In the genomic region with DNA sequence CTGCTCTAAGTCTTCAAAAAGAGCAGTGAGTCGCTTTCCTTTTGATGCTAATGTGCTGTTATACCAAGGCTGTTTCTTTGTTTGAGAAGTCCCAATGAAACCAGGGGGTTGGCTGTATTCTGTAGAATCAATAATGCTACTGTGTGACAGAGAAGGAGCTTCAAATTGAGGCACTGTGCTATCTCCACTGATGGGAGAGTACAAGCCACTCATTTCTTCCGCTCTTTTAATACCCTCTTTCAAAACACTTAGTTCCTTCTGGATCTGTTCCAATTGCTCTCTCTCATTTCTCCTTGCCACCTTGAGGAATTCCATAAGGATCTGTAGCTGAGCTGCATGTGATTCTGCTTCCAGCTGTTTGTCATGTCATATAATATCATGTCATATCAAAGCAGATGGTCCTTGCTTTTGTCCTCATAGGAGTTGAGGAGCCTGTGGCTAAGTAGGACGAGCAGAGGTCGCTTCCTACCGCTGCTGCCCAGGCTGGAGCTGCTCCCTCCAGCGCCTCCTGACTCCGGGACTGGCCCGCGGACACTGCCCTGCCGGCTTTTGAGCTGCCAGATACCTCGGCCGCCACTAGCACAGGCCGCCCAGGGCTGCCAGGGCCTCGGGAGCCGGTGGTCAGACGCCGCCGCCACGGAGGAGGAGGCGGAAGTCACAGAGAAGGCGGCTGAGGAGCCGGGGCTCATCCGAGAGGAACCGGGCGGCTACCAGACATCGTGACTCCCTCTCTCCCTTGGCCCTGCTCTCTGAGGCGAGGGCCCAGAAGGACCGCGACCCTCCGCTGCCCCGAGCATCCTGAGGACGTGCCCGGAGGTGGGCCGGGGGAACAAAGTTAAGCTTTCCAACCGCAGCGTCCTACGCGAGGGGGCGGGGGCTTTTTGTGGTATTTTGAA, we compare ENCODE assay signal across 8 mouse cellular contexts. TPM values are rescaled to one million over a fixed set of nuclear protein-coding genes. Genes with fewer than 3 reads are reported as not detected.
DNase-seq lines count a peak whose midpoint lies in the region; ATAC-seq and TF ChIP-seq lines count a peak whose summit lies in the region.

No protein-coding gene starts in this region.

- peak overlapping the region; percentile 47; the same call in 1 of the 2 replicates for H3K4me3 ChIP-seq in testis, adult 2 months (ENCODE audit: control insufficient read depth, low read depth, low read length)
- peak overlapping the region; percentile 47 for H3K4me3 ChIP-seq in hindbrain, embryonic 15.5 days
- 0 out of 2 replicates have a peak overlapping the region, but pooled peaks have one; percentile 11 for H3K4me3 ChIP-seq in liver, embryonic 15.5 days (replicated peaks)

- no peaks in the 10 kb centered on the region for H3K36me3 ChIP-seq in testis, adult 2 months (ENCODE audit: control insufficient read depth, insufficient read depth, low read length)
- no peaks in the 10 kb centered on the region for H3K36me3 ChIP-seq in hindbrain, embryonic 15.5 days
- H3K36me3 ChIP-seq in liver, embryonic 15.5 days (replicated peaks): no peaks in the 10 kb centered on the region
- no peaks in the 10 kb centered on the region for H3K36me3 ChIP-seq in splenic B cell, adult 2 months (ENCODE audit: control insufficient read depth, insufficient read depth, low read length, poor library complexity, severe bottlenecking)

- no peak overlapping the region for H3K27ac ChIP-seq in testis, adult 2 months (ENCODE audit: control insufficient read depth, insufficient read depth, low read depth, low read length)
- no peak overlapping the region for H3K27ac ChIP-seq in hindbrain, embryonic 15.5 days (replicated peaks)
- H3K27ac ChIP-seq in liver, embryonic 15.5 days (replicated peaks): no peak overlapping the region

- no peaks in the 10 kb centered on the region for H3K4me1 ChIP-seq in testis, adult 2 months (ENCODE audit: control insufficient read depth, insufficient read depth, low read length)
- H3K4me1 ChIP-seq in hindbrain, embryonic 15.5 days (replicated peaks): peaks cover 9% of the 10 kb centered on the region
- no peaks in the 10 kb centered on the region for H3K4me1 ChIP-seq in liver, embryonic 15.5 days (replicated peaks)

- peak; percentile 84 for ATAC-seq in hindbrain, embryonic 15.5 days (ENCODE audit: low FRiP score, low read depth)
- no peak for ATAC-seq in liver, embryonic 15.5 days (ENCODE audit: insufficient read depth)

- 11% methylated on average over 38 of the region's 39 CpGs for WGBS in hindbrain, embryonic 15.5 days
- 6% methylated on average over 36 of the region's 39 CpGs for WGBS in liver, embryonic 15.5 days (ENCODE audit: insufficient replicate concordance)

- peak; percentile 6 to 49 for DNase-seq in adrenal gland, adult (ENCODE audit: inconsistent age in 2 of 2, low spot score in 1 of 2)
- no peak for DNase-seq in adrenal gland, adult 8-10 months
- no peak for DNase-seq in testis, postnatal 14 days (ENCODE audit: low spot score)
- peak; percentile 4 for DNase-seq in splenic B cell, adult 2 months (ENCODE audit: low read depth, low spot score)
- no peak for DNase-seq in layer of hippocampus, adult 11-12 months (ENCODE audit: low spot score)

- peak overlapping the region; percentile 86 for H3K4me2 ChIP-seq in hindbrain, embryonic 15.5 days
- H3K4me2 ChIP-seq in liver, embryonic 15.5 days: peak overlapping the region; percentile 46

- peak overlapping the region; percentile 54 for H3K9ac ChIP-seq in hindbrain, embryonic 15.5 days
- H3K9ac ChIP-seq in liver, embryonic 15.5 days: no peak overlapping the region

- H3K27me3 ChIP-seq in testis, adult 2 months (ENCODE audit: control insufficient read depth, insufficient read depth, low read length): no peaks in the 10 kb centered on the region
- H3K27me3 ChIP-seq in hindbrain, embryonic 15.5 days: no peaks in the 10 kb centered on the region
- peaks cover 28% of the 10 kb centered on the region for H3K27me3 ChIP-seq in liver, embryonic 15.5 days
- no peaks in the 10 kb centered on the region for H3K27me3 ChIP-seq in splenic B cell, adult 2 months (ENCODE audit: control insufficient read depth, insufficient read depth, low read length, poor library complexity, severe bottlenecking)

- no peaks in the 10 kb centered on the region for H3K9me3 ChIP-seq in hindbrain, embryonic 15.5 days
- no peaks in the 10 kb centered on the region for H3K9me3 ChIP-seq in liver, embryonic 15.5 days (replicated peaks)

- TF ChIP-seq CTCF in testis, adult 2 months (IDR thresholded peaks at IDR 0.05; ENCODE audit: control insufficient read depth, insufficient read depth, insufficient replicate concordance, low read depth, low read length): no peak

- no peak for TF ChIP-seq POLR2A in testis, adult 2 months (IDR thresholded peaks at IDR 0.05; ENCODE audit: control insufficient read depth, low read depth, low read length)

RNA-seq across cellular contexts. Expression of gene Ybx3, which starts 45.1 kb away (rescaled TPM):
- 100 to 1,000 TPM in 3 of 4 experiments, 10 to 100 TPM in 1; 88.8 to 159 (median 120) TPM for total RNA-seq in adrenal gland, adult 8-10 months (2022)
- 1,098 and 1,153 TPM in 2 replicates for polyA plus RNA-seq in testis, adult 2 months (2012; rRNA removed)
- 22.0 and 29.6 TPM in 2 replicates for polyA plus RNA-seq in hindbrain, embryonic 15.5 days (2015; fragmentation: Nextera tagmentation; extraction: Ambion mirVana)
- 55.6 and 57.5 TPM in 2 replicates for polyA plus RNA-seq in liver, embryonic 15.5 days (2015; fragmentation: Nextera tagmentation; extraction: Ambion mirVana)

RNA-seq across cellular contexts. Expression of gene 5430401F13Rik, which starts 52.8 kb away (rescaled TPM):
- total RNA-seq in adrenal gland, adult 8-10 months (2022): not detected
- polyA plus RNA-seq in testis, adult 2 months (2012; rRNA removed): not detected in 2 replicates
- polyA plus RNA-seq in hindbrain, embryonic 15.5 days (2015; fragmentation: Nextera tagmentation; extraction: Ambion mirVana): not detected in 2 replicates
- not detected in 2 replicates for polyA plus RNA-seq in liver, embryonic 15.5 days (2015; fragmentation: Nextera tagmentation; extraction: Ambion mirVana)

RNA-seq across cellular contexts. Expression of gene Gm6619, which starts 52.8 kb away (rescaled TPM):
- total RNA-seq in adrenal gland, adult 8-10 months (2022): not detected
- polyA plus RNA-seq in testis, adult 2 months (2012; rRNA removed): not detected in 2 replicates
- not detected in 2 replicates for polyA plus RNA-seq in hindbrain, embryonic 15.5 days (2015; fragmentation: Nextera tagmentation; extraction: Ambion mirVana)
- polyA plus RNA-seq in liver, embryonic 15.5 days (2015; fragmentation: Nextera tagmentation; extraction: Ambion mirVana): not detected in 2 replicates

Comparison
In these comparisons a context has a peak if more than half of its experiments do, and no peak if none do; other contexts are left out.
1. DNase-seq: peak in adrenal gland, adult (2 of 2) and splenic B cell, adult 2 months (single experiment); none in adrenal gland, adult 8-10 months (single experiment), testis, postnatal 14 days (single experiment) and layer of hippocampus, adult 11-12 months (single experiment).
2. RNA of gene Ybx3, which starts 45.1 kb away (polyA plus RNA-seq): 1,098 to 1,153 TPM in testis, adult 2 months; 55.6 to 57.5 TPM in liver, embryonic 15.5 days and 22.0 to 29.6 TPM in hindbrain, embryonic 15.5 days; every median in the first group is over 10 times any median in the second.
3. Peak in every context shown above with its lines, with median percentiles within 50 percentile points of each other: H3K4me3 ChIP-seq.